Mouse (Mus musculus): Measurements from ENCODE around the gene Csf2rb.
"Not testable (repeated sequence)": the region's sequence is repeated elsewhere in the genome, so short reads cannot be mapped to it uniquely, and the experiment has no call there.

Gene Csf2rb

DNA sequence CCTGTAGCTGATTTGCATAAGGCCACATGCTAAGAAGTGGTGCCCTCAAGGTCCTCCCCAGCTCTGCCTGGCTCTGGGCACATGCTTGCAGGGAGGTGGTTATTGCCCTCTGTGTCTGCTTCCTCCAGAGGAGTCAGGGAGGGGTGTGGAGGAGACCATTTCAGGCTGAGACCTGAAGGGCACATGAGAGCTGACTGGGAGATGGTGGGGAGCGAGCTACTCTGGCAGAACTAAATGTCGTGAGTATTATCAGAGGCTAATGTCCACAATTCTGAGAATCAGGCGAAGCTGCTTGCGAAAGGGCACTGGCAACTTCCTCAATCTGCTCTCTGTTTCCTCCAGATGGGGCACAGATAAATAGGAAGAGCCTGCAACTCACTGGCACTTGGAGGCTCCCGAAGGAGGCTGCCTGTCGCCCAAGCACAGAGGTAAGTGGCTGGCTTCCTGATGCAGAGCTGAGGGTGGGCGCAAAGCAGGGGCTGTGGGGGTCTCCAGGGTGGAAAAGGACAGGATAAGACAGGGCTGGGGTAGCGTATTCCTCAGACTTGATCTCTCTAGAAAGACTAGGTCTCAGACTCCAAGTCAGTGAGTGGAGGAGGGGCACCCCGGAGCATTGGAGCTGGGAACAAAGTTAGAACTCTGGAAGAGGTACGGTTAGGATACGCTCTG, at the start of gene Csf2rb:
Gene Csf2rb (plus strand): TSS at position 82 of the 669 bp plus-strand sequence.
- DNase-seq, result no peak

DNA sequence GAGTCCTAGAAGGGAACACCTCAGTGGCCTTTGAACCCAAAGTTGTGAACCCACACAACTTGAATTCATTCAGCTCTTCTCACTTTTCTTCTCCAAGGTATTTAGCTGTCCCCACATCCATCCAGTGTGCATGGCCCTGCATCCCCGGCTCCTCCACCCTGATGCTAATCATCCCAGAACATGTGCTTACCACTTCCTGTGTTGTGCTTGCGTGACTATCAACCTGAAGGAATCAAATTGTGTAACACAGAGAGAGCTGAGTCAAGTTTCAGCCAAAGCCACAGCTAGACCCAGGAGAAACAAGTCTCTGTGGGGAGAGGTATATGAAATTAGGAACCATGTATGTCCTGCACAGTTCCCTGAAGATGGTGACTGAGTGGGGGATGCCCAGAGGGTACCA, 47.2 kb upstream of the Csf2rb start:
- DNase-seq, result no peak

DNA sequence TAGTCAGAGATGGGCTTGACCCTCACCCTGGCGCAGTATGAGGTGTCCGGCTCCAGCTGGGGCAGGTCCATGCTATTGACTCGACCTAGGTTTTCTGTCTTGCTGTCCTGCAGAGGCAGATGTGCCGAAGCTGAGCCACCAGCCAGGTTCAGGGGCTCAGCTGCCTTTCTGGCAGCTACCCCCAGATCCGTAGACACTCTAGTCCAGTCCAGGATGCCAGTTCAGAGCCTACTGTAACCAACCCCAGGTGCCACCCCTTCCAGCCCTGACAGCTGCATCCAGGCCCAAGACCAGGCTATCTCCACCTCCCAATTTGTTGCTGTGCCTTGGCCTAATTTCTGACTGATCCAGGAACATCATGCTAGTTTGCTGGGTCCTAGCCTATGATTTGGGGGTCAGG, 37.6 kb upstream of the Csf2rb start:
- DNase-seq, result no peak

DNA sequence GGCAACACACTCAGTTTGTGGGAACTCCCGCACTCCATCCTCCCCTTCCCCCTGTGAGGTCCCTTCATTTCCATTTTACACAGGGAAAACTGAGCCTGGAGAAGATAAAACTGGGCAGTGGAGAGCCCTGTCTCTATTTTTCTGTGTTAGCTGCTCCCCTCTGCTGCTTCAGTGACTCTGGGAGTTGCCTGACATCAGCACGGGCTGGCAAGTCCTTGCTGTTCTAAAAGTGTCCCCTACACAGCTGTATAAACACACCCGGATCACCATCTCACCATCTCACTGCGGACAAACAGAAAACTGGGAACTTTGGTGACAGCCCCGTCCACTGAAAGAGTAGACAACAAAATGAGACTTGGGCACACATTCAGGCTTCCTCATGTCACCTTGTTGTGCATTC, 35.8 kb upstream of the Csf2rb start:
- DNase-seq, result not testable (repeated sequence)

DNA sequence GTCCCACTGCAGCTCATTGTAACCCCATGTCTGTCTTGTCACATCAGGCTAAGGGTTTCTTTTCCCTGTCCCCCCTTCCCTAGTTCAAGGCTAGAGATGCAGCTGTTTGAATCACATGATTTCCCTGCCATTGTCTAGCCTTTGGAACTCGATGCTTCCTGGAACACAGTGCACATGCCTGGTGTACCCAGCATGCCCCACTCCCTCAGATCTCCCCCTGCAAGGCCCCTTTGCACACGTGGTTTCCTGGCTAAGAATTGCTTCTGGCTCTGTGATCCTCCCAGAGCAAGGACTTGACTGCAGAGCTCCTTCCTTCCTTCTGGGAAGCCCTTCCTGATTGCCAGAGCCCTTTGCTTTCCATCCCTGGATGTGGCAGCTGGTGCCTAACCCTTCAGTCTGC, 32.3 kb upstream of the Csf2rb start:
- not testable (repeated sequence) for DNase-seq

DNA sequence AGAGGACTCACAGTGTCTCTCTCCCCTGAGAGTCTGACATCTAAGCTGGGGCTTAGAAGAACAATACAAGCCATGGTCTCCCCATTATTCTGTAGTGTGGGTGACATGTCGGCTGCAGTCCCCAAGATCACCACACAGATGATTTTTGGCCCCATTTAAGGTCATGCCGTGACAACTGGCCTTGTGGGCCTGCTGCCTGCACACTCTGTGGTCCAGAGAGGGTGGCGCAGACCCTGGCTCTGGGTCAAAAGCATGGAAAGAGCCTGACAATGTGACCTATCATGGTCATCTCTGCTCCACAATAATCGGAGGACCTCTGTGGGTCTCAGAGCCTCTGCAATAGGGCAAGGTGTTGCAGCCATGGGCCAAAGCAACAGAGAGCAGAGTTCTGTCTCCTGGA, 31.8 kb upstream of the Csf2rb start:
- DNase-seq, result no peak

DNA sequence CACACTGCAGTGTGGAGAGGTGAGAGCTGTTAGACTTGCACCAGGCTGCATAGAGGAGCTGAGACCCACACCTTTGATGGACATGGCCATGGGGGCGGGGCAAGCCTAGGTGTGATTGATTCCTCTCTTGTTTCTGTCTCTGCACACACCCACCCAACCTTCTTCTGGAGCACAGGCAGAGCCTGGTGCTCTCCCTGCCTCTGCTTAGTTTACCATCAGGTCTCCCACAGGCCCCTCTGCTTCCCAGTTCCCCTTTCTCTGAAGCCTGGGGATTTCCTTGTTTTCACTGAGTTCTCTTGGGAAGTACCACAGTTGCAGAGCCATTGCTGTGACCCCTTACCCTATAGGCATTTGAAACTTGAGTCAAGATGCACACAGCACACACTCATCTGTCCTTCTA, 27.0 kb upstream of the Csf2rb start:
- no peak for DNase-seq

DNA sequence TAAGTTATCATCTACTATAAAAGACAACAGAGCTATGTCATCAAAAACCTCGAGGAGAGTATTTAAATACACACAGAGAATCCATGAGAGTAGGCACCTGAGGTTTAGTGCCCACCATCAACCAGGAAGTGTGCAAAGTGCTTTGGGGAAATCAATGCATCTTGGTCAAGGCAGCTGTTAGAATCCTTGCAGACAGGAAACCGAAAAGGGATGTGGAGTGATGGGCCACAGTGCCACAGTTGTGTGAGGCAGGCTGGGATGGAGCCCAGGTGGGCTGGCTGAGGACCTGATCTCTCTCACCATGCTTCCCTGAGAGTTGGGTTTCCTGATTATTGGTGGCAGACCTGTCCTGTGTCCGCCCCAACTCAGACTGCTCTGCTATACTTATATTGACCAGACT, 25.9 kb upstream of the Csf2rb start:
- DNase-seq, result no peak

DNA sequence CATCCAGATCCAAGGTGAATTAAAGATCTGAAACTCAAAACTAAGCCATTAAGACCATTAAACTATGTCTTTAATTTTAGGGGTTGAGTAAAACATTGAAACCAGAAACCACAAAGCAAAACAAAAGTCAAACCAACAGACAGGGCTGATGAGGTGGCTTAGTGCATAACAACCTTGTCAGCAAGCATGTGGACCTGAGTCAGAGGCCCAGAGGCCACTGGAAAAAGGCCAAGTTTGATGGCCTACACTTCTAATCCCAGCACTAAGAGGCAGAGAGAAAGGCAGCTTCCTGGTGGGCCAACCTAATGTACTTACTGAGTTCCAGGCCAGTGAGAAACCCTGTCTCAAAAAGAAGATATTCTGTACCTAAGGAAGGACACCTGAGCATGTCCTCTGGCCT, 24.8 kb upstream of the Csf2rb start:
- DNase-seq, result no peak

DNA sequence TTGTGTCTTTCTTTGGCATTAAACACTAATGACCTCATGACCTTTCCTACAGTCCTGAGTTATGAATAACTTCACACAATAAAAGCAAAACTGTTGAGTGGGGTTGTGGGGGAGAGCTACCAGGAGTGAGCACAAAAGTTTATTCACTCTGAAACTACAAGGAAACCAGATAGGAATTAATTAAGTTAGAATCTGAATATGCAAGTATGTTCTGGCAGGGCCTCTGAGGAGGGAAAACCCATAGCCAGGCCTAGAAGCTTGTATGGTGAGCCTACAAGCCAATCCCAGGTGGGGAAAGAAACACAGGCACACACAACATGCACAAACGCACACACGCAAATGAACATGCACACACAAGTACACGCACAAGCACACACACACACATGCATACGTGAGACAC, 22.8 kb upstream of the Csf2rb start:
- no peak for DNase-seq

DNA sequence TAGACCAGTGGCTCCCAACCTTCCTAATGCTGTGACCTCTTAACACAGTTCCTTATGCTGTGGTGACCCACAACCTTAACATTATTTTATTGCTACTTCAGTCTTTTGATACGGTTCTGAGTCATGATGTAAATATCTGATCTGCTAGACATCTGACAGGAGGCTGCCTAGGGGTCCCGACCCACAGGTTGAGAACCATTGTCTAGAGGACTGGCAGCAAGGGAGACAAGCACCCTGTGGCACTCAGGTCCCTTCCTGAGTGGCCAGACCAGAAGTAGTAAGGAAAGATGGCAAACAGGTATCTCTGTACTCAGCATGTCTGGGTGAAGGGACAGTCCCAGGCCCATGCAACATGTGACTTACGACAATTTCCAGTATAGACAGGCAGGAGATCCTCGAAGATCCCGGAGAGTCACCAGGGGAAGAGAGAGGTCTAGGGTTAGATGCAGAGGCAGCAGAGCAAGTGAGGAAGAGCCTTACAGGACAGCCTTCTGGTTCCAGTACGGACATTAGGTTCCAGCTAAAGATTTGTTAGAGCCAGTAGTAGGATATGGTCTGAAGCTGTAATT, 21.8 kb upstream of the Csf2rb start:
- no peak for DNase-seq

DNA sequence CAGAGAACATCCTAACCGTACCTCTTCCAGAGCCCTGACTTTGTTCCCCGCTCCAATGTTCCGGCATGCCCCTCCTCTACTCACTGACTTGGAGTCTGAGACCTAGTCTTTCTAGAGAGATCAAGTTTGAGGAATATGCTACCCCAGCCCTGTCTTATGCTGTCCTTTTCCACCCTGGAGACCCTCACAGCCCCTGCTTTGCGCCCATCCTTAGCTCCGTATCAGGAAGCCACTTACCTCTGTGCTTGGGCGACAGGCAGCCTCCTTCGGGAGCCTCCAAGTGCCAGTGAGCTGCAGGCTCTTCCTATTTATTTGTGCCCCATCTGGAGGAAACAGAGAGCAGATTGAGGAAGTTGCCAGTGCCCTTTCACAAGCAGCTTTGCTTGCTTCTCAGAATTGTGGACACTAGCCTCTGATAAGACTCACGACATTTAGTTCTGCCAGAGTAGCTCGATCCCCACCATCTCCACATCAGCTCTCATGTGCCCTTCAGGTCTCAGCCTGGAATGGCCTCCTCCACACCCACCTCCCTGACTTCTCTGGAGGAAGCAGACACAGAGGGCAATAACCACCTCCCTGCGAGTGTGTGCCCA, 20.1 kb upstream of the Csf2rb start, which contains the start of gene Csf2rb2:
Gene Csf2rb2 (minus strand): TSS at position 381 of the 593 bp plus-strand sequence.
- DNase-seq, result no peak

DNA sequence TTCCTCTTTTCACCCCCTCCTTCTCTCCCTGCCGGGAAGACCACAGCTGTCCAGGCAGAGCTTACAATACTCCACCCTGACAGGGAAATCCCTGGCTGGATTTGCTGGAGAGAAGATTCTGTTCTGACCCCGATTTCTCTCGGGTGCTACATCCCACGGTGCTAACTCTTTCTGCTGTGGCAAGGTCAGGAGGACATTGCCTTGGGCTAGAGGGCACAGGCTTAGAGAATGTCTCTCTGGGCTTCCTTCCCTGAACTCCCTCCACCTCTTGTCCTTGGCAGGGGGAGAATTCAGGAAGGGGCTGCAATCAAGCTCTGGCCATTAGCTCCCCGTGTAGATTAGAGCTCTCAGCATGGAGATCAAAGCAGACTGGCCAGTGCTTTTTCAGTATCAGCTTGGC, 15.7 kb upstream of the Csf2rb start:
- no peak for DNase-seq

DNA sequence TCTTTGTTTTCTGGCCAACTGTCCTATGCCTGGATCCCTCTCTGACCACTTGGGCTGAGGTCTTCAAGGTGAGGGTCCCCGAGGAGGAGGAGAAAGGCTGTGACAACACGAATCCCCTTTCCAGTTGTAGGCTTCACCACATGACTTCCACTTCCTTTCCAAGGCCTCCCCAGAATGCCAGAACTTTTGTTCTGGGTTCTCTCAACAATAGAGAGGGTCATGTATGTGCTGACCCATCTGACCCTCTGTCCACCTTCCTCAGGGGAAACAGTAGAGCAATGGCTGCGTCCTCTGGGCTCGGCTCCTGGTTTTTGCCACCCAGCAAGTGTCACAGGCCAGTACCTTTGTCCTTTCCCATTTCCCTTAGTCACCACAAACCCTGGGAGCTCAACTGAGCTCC, 14.6 kb upstream of the Csf2rb start:
- DNase-seq, result no peak

DNA sequence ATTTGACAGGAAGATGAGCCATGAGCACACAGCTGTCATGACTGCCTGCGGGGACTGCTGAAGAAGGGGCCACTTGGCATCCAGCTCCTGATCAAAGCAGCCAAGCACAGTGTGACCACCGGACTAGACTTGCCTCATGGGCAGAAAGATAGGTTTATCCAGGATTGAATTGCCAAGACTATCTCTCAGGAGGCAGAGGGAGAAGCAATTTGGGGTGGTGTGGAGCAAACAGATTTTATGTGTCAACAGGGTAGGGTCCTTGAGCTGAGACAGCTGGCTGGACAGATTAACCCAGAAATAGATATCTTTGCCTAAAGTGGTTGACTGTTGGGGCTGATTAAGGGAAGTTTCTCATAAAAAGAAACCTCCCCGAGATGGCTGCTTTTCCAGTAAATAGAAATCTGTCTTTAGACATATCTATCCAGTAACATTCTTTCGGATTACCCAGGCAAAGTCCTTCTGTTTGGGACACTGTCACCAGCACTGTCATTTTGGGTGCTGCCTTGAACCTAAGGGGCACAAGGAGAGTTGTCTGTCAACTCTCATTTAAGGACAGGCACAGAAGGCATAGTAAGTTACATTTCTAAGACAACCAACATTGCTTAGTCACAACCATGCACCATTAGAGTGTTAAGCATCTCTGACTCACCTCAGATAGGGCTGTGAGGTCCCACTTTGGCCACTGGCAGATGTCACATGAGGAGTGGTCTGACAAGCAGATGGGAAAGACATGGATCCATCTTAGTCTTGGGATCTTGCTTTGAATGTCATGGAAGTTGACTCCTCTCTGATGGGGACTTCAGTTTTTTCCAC, 12.9 kb upstream of the Csf2rb start:
- DNase-seq, result not testable (repeated sequence)

DNA sequence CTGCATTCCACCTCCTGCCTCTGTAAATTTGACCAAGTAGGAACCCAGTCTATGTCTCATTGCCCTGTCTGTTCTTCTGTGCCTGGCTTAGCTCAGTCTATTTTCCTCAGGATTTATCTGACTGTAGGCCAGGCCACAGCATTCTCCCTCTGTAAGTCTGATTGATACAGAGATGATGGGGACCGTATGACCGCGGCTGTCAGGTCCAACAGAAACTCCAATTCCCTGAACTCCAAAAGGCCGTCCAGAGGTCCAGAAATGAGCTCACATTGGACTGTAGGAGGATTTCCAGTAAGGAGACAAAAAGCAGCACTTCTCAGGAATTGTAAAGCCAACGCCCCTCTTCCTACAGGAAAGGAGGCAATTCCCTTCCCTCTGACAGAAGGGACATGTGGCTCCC, 11.9 kb upstream of the Csf2rb start:
- DNase-seq, result not testable (repeated sequence)

DNA sequence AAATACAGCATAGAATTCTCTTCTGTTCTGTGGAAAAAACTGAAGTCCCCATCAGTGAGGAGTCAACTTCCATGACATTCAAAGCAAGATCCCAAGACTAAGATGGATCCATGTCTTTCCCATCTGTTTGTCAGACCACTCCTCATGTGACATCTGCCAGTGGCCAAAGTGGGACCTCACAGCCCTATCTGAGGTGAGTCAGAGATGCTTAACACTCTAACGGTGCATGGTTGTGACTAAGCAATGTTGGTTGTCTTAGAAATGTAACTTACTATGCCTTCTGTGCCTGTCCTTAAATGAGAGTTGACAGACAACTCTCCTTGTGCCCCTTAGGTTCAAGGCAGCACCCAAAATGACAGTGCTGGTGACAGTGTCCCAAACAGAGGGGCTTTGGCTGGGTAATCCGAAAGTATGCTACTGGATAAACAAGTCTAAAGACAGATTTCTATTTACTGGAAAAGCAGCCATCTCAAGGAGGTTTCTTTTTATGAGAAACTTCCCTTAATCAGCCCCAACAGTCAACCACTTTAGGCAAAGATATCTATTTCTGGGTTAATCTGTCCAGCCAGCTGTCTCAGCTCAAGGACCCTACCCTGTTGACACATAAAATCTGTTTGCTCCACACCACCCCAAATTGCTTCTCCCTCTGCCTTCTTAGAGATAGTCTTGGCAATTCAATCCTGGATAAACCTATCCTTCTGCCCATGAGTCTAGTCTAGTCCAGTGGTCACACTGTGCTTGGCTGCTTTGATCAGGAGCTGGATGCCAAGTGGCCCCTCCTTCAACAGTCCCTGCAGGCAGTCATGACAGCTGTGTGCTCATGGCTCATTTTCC, 7.0 kb upstream of the Csf2rb start:
- not testable (repeated sequence) for DNase-seq

DNA sequence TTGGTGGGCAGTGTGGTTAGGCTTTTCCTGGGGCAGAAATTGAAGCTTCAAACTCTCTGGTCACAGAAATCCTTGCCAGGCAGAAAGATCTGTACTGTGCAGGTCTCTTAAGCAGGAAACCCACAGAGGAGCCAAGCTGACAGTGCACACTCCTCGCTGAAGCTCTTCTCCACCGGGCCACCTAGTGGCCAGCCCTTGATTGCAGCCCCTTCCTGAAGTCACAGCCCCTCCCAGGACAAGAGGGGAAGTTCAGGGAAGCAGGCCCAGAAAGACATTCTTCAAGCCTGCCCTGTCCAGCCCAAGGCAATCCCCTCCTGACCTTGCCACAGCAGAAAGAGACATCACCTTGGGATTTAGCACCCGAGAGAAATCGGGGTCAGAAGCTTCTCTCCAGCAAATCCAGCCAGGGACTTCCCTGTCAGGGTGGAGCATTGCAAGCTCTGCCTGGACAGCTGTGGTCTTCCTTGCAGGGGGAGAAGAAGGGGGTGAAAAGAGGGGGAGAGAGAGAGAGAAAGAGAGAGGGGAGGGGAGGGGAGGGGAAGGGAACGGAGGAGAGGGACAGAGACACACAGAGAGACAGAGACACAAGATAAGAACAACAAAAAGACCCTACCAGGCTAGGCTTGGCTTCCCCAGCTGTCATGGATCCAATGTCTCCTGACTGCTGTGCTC, 4.6 kb upstream of the Csf2rb start:
- DNase-seq, result peak; percentile 86

DNA sequence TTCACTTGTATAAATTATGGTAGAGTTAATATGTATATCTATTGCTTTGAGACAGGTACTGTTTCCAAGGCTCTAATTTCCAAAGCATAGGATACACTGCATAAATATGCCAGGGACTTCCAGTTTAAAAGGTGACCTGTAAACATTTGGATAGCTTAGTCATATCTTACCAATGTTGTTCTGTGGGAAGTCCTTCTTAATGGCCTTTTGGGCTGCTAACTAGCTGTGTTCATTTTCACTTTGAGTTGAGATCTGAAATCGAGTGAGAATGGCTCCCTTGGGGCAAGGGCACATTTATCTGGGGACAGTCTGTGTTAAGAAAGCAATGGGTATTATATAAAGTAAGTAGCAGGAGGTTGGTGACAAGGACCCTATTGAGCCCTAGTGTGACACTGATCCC, 2.2 kb upstream of the Csf2rb start:
- no peak for DNase-seq

DNA sequence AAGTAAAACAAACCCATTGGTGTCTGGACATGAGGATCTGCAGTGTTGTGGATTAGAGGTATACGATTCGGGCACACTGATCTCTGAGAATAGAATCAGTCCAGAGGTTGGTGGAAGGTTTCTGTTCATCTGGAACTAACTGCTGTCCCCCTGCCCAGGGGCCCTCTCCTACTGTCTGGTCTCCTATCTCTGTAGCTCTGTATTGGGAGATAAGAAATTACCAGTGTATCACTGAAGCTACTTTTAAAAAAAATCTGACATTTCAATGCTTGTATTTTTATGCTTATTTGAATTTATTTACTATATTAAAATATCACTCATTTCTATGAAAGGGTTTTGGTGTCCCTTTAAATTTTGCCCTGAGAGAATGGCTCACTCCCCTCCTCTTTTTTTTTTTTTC, 1.3 kb upstream of the Csf2rb start:
- DNase-seq, result no peak

DNA sequence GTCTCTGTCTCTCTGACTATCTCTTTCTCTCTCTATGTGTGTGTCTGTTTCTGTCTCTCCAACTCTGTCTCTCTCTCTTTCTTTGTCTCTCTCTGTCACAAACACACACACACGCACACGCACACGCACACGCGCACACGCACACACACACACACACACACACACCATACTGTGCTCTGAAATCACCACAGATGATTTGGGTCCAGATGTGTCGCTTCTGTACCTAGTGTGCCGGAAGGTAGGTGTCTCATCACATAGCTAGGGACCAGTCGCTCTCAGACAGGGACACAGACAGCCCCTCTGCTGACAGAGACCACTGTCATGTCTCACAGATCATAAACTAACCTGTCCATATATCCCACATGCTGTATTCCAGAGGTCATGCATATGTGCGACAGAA, 1.2 kb downstream of the Csf2rb start:
- DNase-seq, result no peak

DNA sequence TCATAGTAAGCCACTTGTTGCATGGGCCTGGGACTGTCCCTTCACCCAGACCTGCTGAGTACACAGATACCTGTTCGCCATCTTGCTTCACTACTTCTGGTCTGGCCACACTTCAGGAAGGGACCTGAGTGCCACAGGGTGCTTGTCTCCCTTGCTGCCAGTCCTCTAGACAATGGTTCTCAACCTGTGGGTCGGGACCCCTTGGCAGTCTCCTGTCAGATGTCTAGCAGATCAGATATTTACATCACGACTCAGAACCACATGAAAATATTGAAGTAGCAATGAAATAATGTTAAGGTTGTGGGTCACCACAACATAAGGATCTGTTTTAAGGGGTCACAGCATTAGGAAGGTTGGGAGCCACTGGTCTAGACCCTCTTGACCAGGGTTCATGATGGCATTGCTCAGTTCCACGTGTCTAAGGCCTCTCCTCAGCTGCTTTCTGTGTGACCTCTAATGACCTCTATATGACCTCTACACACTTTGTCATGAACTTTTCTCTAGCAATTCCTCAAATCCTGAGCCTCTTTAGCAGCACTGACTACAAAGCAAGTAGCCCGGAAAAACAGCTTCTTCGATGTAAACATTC, 2.3 kb downstream of the Csf2rb start:
- not testable (repeated sequence) for DNase-seq

All from kidney, postnatal 14 days (tissue).